Mouse (Mus musculus) heart, adult 2 months (tissue): ENCODE measurements around the gene Plod1.

Source experiments
- CTCF ChIP-seq: fragments of 200-600 bp; IDR thresholded peaks from 2 replicates; pipeline ENCODE4 v1.8.1; 2022; ENCODE audit warnings: antibody characterized with exemption, mild to moderate bottlenecking, moderate library complexity
- POLR2A ChIP-seq: fragments of 200-500 bp; IDR thresholded peaks from 2 replicates; pipeline ENCODE4 v1.6.1; 2011; ENCODE audit warnings: mild to moderate bottlenecking, low read depth, low read length, control low read depth; ENCODE audit not compliant: insufficient read depth

- no peak for TF ChIP-seq CTCF
- TF ChIP-seq POLR2A, result no peak
Measured at GRCm38 (mm10) chr4:147977726-147978125, 41.2 kb upstream of the Plod1 start.
